Mouse (Mus musculus) C2C12 (cell line): ENCODE measurements around the gene Fam149a.

Experiments used
- CEBPB ChIP-seq: IDR thresholded peaks from one replicate; pipeline ENCODE4 v1.6.1; 2011; ENCODE audit warnings: low read depth, mild to moderate bottlenecking, control low read depth, moderate library complexity
- CTCF ChIP-seq: IDR thresholded peaks from one replicate; pipeline ENCODE4 v1.5.1; 2011; ENCODE audit not compliant: control insufficient read depth, insufficient read depth, insufficient read length
- FOSL1 ChIP-seq: IDR thresholded peaks from one replicate; pipeline ENCODE4 v1.8.0; 2011; ENCODE audit warnings: mild to moderate bottlenecking, low read length; ENCODE audit not compliant: poor library complexity, insufficient read depth, severe bottlenecking
- MAX ChIP-seq: IDR thresholded peaks from one replicate; pipeline ENCODE4 v1.6.1; 2011; ENCODE audit warnings: mild to moderate bottlenecking, control low read depth
- MYOG ChIP-seq: IDR thresholded peaks from one replicate; pipeline ENCODE4 v1.6.1; 2011; ENCODE audit not compliant: control insufficient read depth, insufficient read length; ENCODE audit errors: extremely low read depth
- USF1 ChIP-seq: IDR thresholded peaks from one replicate; pipeline ENCODE4 v1.6.1; 2011; ENCODE audit warnings: low read depth, mild to moderate bottlenecking, control low read depth, moderate library complexity

GRCm38 (mm10) chr8:45324151-45324550, 57.9 kb downstream of the Fam149a start:
- TF ChIP-seq CTCF, result no peak
- TF ChIP-seq CEBPB, result no peak
- no peak for TF ChIP-seq USF1
- TF ChIP-seq MAX, result no peak
- TF ChIP-seq MYOG, result no peak
- no peak for TF ChIP-seq FOSL1
